ENCODE assay signal across 1 mouse cellular context in the genomic region with DNA sequence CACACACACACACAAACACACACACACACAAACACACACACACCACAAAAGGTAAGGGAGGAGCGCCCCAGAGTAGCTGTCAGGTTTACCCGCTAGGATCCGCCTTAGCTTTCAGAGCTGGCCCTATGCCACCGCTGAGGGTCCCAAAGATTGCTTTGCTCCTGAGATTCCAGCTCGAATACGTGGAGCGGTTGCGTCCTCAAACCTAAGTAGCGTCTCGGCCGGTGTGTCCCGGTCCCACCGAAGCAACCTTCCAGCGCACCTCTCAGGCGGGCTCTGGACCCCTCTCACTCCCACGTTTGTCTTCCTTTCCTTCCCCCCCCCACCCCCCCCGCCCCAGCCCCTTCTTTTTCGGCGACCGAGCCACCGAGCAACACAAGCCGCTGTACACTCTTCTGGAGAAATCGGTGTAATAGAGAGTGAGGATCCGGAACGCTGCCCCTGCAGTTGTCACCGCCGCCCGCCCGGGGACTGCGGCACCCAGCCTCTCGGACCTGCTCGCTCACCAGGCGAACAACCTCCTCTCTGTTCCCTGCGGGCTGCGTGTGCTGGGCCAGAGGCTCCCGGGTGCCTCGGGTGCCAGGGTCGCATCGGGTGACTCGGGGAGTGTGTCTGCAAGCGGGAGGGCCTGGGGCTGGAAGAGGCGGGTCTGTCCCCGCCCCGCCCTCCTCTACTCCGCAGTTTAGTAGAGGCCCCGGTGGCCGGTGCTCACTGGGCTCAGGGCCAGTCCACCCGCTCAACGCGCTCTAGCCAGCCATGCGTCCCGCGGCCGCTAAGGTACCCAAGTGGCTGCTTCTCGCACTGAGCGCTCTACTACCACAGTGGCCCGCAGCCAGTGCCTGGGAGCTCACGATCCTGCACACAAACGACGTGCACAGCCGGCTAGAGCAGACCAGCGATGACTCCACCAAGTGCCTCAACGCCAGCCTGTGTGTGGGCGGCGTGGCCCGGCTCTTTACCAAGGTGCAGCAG.
TF ChIP-seq lines count a peak whose summit lies in the region.

Gene Nt5e, plus strand, starts transcription at position 268 of the 972 bp plus-strand sequence.

TF ChIP-seq in myocyte, 11 proteins besides CTCF, POLR2A, EP300 and RAD21 (continued from another document):
- no peak for TF ChIP-seq SRF (IDR thresholded peaks at IDR 0.05; ENCODE audit: control insufficient read depth, insufficient read length, low read depth)
